Mouse (Mus musculus): ENCODE measurements around the gene Sf3b3.

DNA sequence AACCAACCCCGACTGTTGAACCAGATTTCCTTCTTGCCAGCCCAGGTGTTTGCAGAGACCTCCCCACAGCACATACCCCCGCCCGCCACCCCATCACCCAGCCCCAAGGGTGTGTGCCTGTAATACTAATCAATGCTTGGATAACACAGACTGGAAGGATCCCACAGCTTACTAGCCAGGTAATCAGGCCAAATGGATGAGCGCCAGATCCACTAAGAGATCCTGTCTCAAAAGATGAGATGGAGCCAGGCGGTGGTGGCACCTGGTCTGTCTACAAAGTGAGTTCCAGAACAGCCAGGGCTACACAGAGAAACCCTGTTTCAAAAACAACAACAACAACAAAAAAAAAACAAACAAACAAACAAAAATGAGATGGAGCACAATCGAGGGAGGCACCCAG is 79.3 kb downstream of the Sf3b3 start:
- TF ChIP-seq POLR2A (IDR thresholded peaks at IDR 0.05; ENCODE audit: extremely low read depth, insufficient read depth, low read length) (no peak), CTCF (IDR thresholded peaks at IDR 0.05; ENCODE audit: low read depth, low read length) (no peak)

All from liver, adult 2 months (tissue).